Mouse (Mus musculus): ENCODE data around the gene Olfr790. TPM values are rescaled to one million over a fixed set of nuclear protein-coding genes. Genes with fewer than 3 reads are reported as not detected.
A peak's percentile ranks its signal among the peaks of the same experiment; 100 is the strongest.

Olfr790 gene
- not detected in 2 replicates for polyA plus RNA-seq (2016; fragmentation: Nextera tagmentation; extraction: Ambion mirVana)

DNA sequence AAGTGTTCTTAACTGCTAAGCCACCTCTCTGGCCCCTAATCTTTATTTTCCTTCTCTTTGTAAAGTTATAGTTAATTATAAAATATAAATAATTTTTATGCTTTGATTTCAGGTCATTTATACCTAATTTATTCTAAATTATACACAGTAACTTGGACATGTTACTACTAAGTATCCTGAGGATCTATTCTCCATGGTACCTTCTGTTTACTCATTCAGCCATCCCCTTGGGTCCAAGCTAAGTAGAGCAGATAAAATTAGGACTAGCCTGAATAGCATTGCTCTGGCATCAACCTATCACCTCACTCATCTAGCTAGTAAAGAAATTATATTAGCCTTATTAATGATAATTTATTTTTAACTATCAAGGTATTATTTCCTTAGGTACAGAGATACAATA lies at the start of gene Olfr790:
Olfr790 (plus strand) TSS at position 301 of the 400 bp plus-strand sequence.
- Histone ChIP-seq H3K27ac (replicated peaks) (no peak within 1 kb of the TSS), H3K4me1 (no peaks in the 10 kb centered on the region), H3K9me3 (no peaks in the 10 kb centered on the region), H3K27me3 (replicated peaks; ENCODE audit: low read depth, poor library complexity, severe bottlenecking) (no peaks in the 10 kb centered on the region), H3K4me3 (no peak within 1 kb of the TSS), H3K36me3 (replicated peaks) (no peaks in the 10 kb centered on the region)
- no peak for DNase-seq (ENCODE audit: low spot score)

DNA sequence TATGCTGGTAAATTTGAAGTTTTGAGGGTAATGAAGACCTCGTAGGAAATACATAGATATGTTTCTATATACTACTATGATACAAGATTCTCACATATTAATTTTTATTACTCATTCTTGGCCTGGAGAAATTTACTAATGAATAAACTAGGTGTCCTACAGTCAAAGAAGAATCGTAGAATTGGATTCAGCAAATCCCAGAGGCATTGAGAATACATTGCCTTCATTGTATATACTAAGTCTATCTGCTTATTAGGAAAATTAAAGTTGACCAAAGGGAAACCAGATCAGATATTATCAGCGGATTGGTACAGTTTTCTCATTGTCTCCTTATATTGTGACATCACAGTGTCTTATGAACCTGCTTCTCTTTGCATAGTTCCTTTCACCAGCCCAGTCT lies 36.7 kb upstream of the Olfr790 start, which contains the start of gene Olfr787:
Olfr787 (plus strand) TSS at position 301 of the 400 bp plus-strand sequence.
- H3K27ac ChIP-seq (replicated peaks) = no peak within 1 kb of the TSS
- no peaks in the 10 kb centered on the region for H3K36me3 ChIP-seq (replicated peaks)
- DNase-seq (ENCODE audit: low spot score) = no peak
- no peaks in the 10 kb centered on the region for H3K27me3 ChIP-seq (replicated peaks; ENCODE audit: low read depth, poor library complexity, severe bottlenecking)
- no peaks in the 10 kb centered on the region for H3K4me1 ChIP-seq
- H3K4me3 ChIP-seq = no peak within 1 kb of the TSS
- H3K9me3 ChIP-seq = no peaks in the 10 kb centered on the region
- 87% methylated on average over 3 of the region's 3 CpGs for WGBS

GRCm38 (mm10) chr10:129470698-129471097 lies 27.6 kb upstream of the Olfr790 start, which contains the start of gene Olfr788:
TSS of gene Olfr788 (plus strand) at chr10:129470998.
- Histone ChIP-seq H3K4me1 (no peaks in the 10 kb centered on the region), H3K9me3 (no peaks in the 10 kb centered on the region), H3K36me3 (replicated peaks) (no peaks in the 10 kb centered on the region), H3K4me3 (no peak within 1 kb of the TSS), H3K27ac (replicated peaks) (no peak within 1 kb of the TSS), H3K27me3 (replicated peaks; ENCODE audit: low read depth, poor library complexity, severe bottlenecking) (no peaks in the 10 kb centered on the region)
- no peak for DNase-seq (ENCODE audit: low spot score)

DNA sequence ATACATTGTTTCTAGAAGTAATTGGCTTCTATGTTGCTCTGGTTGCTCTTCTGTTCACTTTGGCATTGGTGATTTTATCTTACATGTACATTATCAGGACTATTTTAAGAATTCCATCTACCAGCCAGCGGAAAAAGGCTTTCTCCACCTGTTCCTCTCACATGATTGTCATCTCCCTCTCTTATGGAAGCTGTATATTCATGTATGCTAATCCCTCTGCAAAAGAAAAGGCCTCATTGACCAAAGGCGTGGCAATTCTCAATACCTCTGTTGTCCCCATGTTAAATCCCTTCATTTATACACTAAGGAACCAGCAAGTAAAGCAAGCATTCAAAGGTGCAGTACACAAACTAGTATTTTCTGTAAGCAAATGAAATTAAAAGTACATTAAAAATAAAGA lies 25.0 kb upstream of the Olfr790 start:
- Histone ChIP-seq H3K9me3 (no peaks in the 10 kb centered on the region), H3K4me3 (no peak overlapping the region), H3K27ac (replicated peaks) (no peak overlapping the region), H3K36me3 (replicated peaks) (no peaks in the 10 kb centered on the region), H3K27me3 (replicated peaks; ENCODE audit: low read depth, poor library complexity, severe bottlenecking) (no peaks in the 10 kb centered on the region), H3K4me1 (no peaks in the 10 kb centered on the region)
- DNase-seq (ENCODE audit: low spot score) = no peak
- WGBS = 71% methylated on average over 2 of the region's 2 CpGs

GRCm38 (mm10) chr10:129473723-129474122 lies 24.6 kb upstream of the Olfr790 start:
- no peak overlapping the region for H3K4me3 ChIP-seq
- H3K27ac ChIP-seq (replicated peaks) = no peak overlapping the region
- H3K4me1 ChIP-seq = no peaks in the 10 kb centered on the region
- H3K36me3 ChIP-seq (replicated peaks) = no peaks in the 10 kb centered on the region
- no peaks in the 10 kb centered on the region for H3K27me3 ChIP-seq (replicated peaks; ENCODE audit: low read depth, poor library complexity, severe bottlenecking)
- no peak for DNase-seq (ENCODE audit: low spot score)
- no peaks in the 10 kb centered on the region for H3K9me3 ChIP-seq

DNA sequence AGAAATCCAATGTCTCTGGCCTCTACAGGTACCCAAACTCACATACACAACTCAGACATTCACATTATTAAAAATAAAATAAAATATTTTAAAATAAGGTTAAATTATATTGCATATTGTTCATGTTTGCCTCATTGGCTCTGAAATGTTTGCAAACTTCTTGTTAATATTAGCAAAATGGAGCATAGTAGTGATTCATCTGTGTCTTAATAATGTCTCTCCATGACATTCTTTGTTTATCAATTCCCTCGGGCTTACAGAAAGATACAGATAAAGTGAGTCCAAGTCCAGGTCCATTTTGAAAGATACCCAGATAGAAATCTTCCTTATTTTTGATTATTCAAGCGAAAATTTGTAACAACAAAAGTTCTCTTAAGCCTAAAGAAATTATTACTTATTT lies 13.8 kb upstream of the Olfr790 start, which contains the start of gene Olfr789:
Olfr789 (plus strand) TSS at position 301 of the 400 bp plus-strand sequence.
- Histone ChIP-seq H3K4me1 (no peaks in the 10 kb centered on the region), H3K36me3 (replicated peaks) (no peaks in the 10 kb centered on the region), H3K4me3 (no peak within 1 kb of the TSS), H3K27ac (replicated peaks) (no peak within 1 kb of the TSS), H3K27me3 (replicated peaks; ENCODE audit: low read depth, poor library complexity, severe bottlenecking) (no peaks in the 10 kb centered on the region), H3K9me3 (no peaks in the 10 kb centered on the region)
- WGBS = 75% methylated on average over 2 of the region's 2 CpGs
- no peak for DNase-seq (ENCODE audit: low spot score)

DNA sequence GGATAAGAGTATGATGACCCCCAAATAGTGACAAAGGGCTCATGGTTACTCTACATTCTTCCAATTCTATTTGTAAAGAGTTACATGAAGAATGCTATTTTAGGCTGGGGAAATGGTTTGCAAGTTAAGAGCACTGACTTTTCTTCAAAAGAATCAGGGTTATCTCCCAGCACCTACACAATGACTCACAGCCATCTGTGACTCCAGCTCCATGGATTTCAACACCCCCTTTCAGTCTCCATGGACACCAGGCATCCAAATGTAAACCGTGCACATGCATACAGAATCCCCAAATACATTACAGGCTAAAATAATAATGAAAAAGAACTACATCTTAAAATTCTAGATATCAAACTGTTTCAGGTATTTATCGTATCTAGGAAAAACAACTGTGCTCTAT lies 8.2 kb upstream of the Olfr790 start:
- Histone ChIP-seq H3K4me3 (no peak overlapping the region), H3K27ac (replicated peaks) (no peak overlapping the region), H3K4me1 (no peaks in the 10 kb centered on the region), H3K36me3 (replicated peaks) (no peaks in the 10 kb centered on the region), H3K9me3 (no peaks in the 10 kb centered on the region), H3K27me3 (replicated peaks; ENCODE audit: low read depth, poor library complexity, severe bottlenecking) (no peaks in the 10 kb centered on the region)
- WGBS = 81% methylated on average over 2 of the region's 2 CpGs
- DNase-seq (ENCODE audit: low spot score) = no peak

GRCm38 (mm10) chr10:129521492-129521891 lies 23.2 kb downstream of the Olfr790 start, which contains the start of gene Olfr791:
TSS of gene Olfr791 (plus strand) at chr10:129521792.
- H3K9me3 ChIP-seq = no peaks in the 10 kb centered on the region
- WGBS = 82% methylated on average over 3 of the region's 3 CpGs

DNA sequence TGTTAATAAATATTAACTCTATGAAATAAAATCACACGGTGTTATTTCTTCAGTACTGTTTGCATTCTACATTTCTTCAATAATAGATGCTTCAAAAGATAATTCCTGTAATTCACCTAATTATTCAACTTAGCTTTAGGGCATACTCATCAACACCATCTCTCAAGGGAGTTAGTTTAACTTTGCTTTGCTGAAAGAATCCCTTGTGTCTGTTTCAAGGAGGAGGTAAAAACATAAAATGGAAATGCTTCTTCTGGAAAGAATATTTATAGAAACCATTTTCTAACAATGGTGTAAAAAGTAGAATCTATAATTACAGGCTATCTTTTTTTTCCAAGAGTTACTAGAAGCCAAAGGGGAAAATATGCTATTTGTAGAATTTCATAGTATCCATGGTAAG lies 40.6 kb downstream of the Olfr790 start, which contains the start of gene Olfr792:
Olfr792 (plus strand) TSS at position 301 of the 400 bp plus-strand sequence.
- no peaks in the 10 kb centered on the region for H3K36me3 ChIP-seq (replicated peaks)
- no peak within 1 kb of the TSS for H3K27ac ChIP-seq (replicated peaks)
- H3K4me3 ChIP-seq = no peak within 1 kb of the TSS
- no peak for DNase-seq (ENCODE audit: low spot score)
- H3K9me3 ChIP-seq = peaks cover under 1% of the 10 kb centered on the region; the same call in 1 of the 2 replicates
- H3K4me1 ChIP-seq = no peaks in the 10 kb centered on the region
- H3K27me3 ChIP-seq (replicated peaks; ENCODE audit: low read depth, poor library complexity, severe bottlenecking) = no peaks in the 10 kb centered on the region
- 78% methylated on average over 1 of the region's 1 CpGs for WGBS

More at GRCm38 (mm10) chr10:129521492-129521891, 23.2 kb downstream of the Olfr790 start, which contains the start of gene Olfr791:
- H3K4me3 ChIP-seq = no peak within 1 kb of the TSS
- H3K27ac ChIP-seq (replicated peaks) = no peak within 1 kb of the TSS
- no peaks in the 10 kb centered on the region for H3K27me3 ChIP-seq (replicated peaks; ENCODE audit: low read depth, poor library complexity, severe bottlenecking)
- H3K4me1 ChIP-seq = no peaks in the 10 kb centered on the region
- DNase-seq (ENCODE audit: low spot score) = no peak
- no peaks in the 10 kb centered on the region for H3K36me3 ChIP-seq (replicated peaks)

DNA sequence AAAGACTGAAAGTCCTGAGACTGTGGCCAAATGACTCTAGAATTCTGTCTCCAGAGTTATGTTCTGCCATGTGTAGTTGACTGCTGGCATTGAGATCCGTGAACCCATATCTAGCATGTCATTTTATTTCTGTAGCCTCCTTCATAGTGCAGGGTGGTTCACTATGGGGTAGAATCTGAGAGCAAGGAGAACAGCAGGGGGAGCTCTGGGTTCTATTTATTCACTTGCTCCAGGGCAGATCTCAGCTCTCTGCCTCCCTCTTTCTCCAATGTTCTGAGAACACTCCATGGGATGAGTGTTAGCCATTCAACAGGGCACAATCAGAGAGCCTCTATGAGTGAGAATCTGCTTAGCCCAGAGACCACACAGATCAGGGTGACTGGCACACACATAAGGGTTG lies 51.1 kb downstream of the Olfr790 start:
- no peaks in the 10 kb centered on the region for H3K4me1 ChIP-seq
- H3K4me3 ChIP-seq = no peak overlapping the region
- 58% methylated on average over 1 of the region's 1 CpGs for WGBS
- no peak overlapping the region for H3K27ac ChIP-seq (replicated peaks)
- no peaks in the 10 kb centered on the region for H3K36me3 ChIP-seq (replicated peaks)
- H3K27me3 ChIP-seq (replicated peaks; ENCODE audit: low read depth, poor library complexity, severe bottlenecking) = no peaks in the 10 kb centered on the region
- DNase-seq (ENCODE audit: low spot score) = peak; percentile 14
- H3K9me3 ChIP-seq = peaks cover 5% of the 10 kb centered on the region

Other genes with a start within 250 kb of the Olfr790 start
- gene Olfr776, start 239.4 kb upstream of the Olfr790 start, polyA plus RNA-seq (2016; fragmentation: Nextera tagmentation; extraction: Ambion mirVana) = not detected in 2 replicates
- not detected in 2 replicates for gene Olfr777, start 227.0 kb upstream of the Olfr790 start, polyA plus RNA-seq (2016; fragmentation: Nextera tagmentation; extraction: Ambion mirVana)
- not detected in 2 replicates for gene Olfr780, start 180.4 kb upstream of the Olfr790 start, polyA plus RNA-seq (2016; fragmentation: Nextera tagmentation; extraction: Ambion mirVana)
- not detected in 2 replicates for gene Olfr781, start 169.6 kb upstream of the Olfr790 start, polyA plus RNA-seq (2016; fragmentation: Nextera tagmentation; extraction: Ambion mirVana)
- not detected in 2 replicates for gene Olfr782, start 149.6 kb upstream of the Olfr790 start, polyA plus RNA-seq (2016; fragmentation: Nextera tagmentation; extraction: Ambion mirVana)
- 0.05 and 0.06 TPM in 2 replicates for gene Olfr784, start 114.4 kb upstream of the Olfr790 start, polyA plus RNA-seq (2016; fragmentation: Nextera tagmentation; extraction: Ambion mirVana)
- not detected in 2 replicates for gene Olfr785, start 93.1 kb upstream of the Olfr790 start, polyA plus RNA-seq (2016; fragmentation: Nextera tagmentation; extraction: Ambion mirVana)
- not detected in 2 replicates for gene Olfr786, start 71.2 kb upstream of the Olfr790 start, polyA plus RNA-seq (2016; fragmentation: Nextera tagmentation; extraction: Ambion mirVana)
- not detected in 2 replicates for gene Olfr787, start 36.6 kb upstream of the Olfr790 start, polyA plus RNA-seq (2016; fragmentation: Nextera tagmentation; extraction: Ambion mirVana)
- gene Olfr788, start 27.5 kb upstream of the Olfr790 start, polyA plus RNA-seq (2016; fragmentation: Nextera tagmentation; extraction: Ambion mirVana) = not detected in 2 replicates
- not detected in 2 replicates for gene Olfr789, start 13.7 kb upstream of the Olfr790 start, polyA plus RNA-seq (2016; fragmentation: Nextera tagmentation; extraction: Ambion mirVana)
- gene Olfr791, start 23.3 kb downstream of the Olfr790 start, polyA plus RNA-seq (2016; fragmentation: Nextera tagmentation; extraction: Ambion mirVana) = not detected in 2 replicates
- not detected in 2 replicates for gene Olfr792, start 40.7 kb downstream of the Olfr790 start, polyA plus RNA-seq (2016; fragmentation: Nextera tagmentation; extraction: Ambion mirVana)
- not detected in 2 replicates for gene Olfr794, start 69.2 kb downstream of the Olfr790 start, polyA plus RNA-seq (2016; fragmentation: Nextera tagmentation; extraction: Ambion mirVana)
- gene Olfr796, start 114.1 kb downstream of the Olfr790 start, polyA plus RNA-seq (2016; fragmentation: Nextera tagmentation; extraction: Ambion mirVana) = not detected in 2 replicates
- not detected in 2 replicates for gene Olfr798, start 129.4 kb downstream of the Olfr790 start, polyA plus RNA-seq (2016; fragmentation: Nextera tagmentation; extraction: Ambion mirVana)
- not detected in 2 replicates for gene Olfr799, start 139.0 kb downstream of the Olfr790 start, polyA plus RNA-seq (2016; fragmentation: Nextera tagmentation; extraction: Ambion mirVana)
- not detected in 2 replicates for gene Olfr800, start 159.2 kb downstream of the Olfr790 start, polyA plus RNA-seq (2016; fragmentation: Nextera tagmentation; extraction: Ambion mirVana)
- not detected in 2 replicates for gene Olfr801, start 175.4 kb downstream of the Olfr790 start, polyA plus RNA-seq (2016; fragmentation: Nextera tagmentation; extraction: Ambion mirVana)
- 0.04 TPM in 1 of 2 replicates, not detected in the other for gene Olfr802, start 189.7 kb downstream of the Olfr790 start, polyA plus RNA-seq (2016; fragmentation: Nextera tagmentation; extraction: Ambion mirVana)
- not detected in 2 replicates for gene Olfr803, start 195.8 kb downstream of the Olfr790 start, polyA plus RNA-seq (2016; fragmentation: Nextera tagmentation; extraction: Ambion mirVana)
- gene Olfr804, start 204.7 kb downstream of the Olfr790 start, polyA plus RNA-seq (2016; fragmentation: Nextera tagmentation; extraction: Ambion mirVana) = not detected in 2 replicates
- gene Olfr805, start 230.9 kb downstream of the Olfr790 start, polyA plus RNA-seq (2016; fragmentation: Nextera tagmentation; extraction: Ambion mirVana) = not detected in 2 replicates
- gene Olfr806, start 243.4 kb downstream of the Olfr790 start, polyA plus RNA-seq (2016; fragmentation: Nextera tagmentation; extraction: Ambion mirVana) = not detected in 2 replicates